Mouse (Mus musculus) adipose tissue, adult 10 weeks (tissue): ENCODE data around the gene Mllt3. TPM values are rescaled to one million over a fixed set of nuclear protein-coding genes. Genes with fewer than 3 reads are reported as not detected.

Source experiments
- polyA plus RNA-seq: library from polyadenylated mRNA; stranded (reverse); fragments of 350-450 nt; fragmentation: Illumina TruSeq; extraction: RNeasy Lipid Tissue Mini Kit (QIAGEN cat#74804); gene quantifications from one replicate; pipeline ENCODE4 v1.2.3, GENCODE M21; 2014; ENCODE audit warnings: low read depth, low replicate concordance

Gene Mllt3
- polyA plus RNA-seq: 6.9 TPM

GRCm38 (mm10) chr4:88033216-88033653 lies at the start of gene Mllt3:
Gene Mllt3 (minus strand): TSS chr4:88033364.

Other genes with a start within 250 kb of the Mllt3 start
- gene Focad, start 61.3 kb upstream of the Mllt3 start, polyA plus RNA-seq: 11.3 TPM